Mouse (Mus musculus) hindbrain, embryonic 10.5 days (tissue): Measurements from ENCODE around the gene Slc25a35. TPM values are rescaled to one million over a fixed set of nuclear protein-coding genes. Genes with fewer than 3 reads are reported as not detected.
A peak's percentile ranks its signal among the peaks of the same experiment; 100 is the strongest.
"Not testable (repeated sequence)": the region's sequence is repeated elsewhere in the genome, so short reads cannot be mapped to it uniquely, and the experiment has no call there.

Source experiments
- DNase-seq: peaks from one replicate; pipeline ENCODE4 v3.0.0-alpha.2; 2017; ENCODE audit warnings: low spot score
- H3K27ac ChIP-seq: fragments of 300-500 bp; sonication (generic); 2 replicates; pipeline ENCODE4 v1.5.1; 2016; ENCODE audit warnings: mild to moderate bottlenecking, moderate library complexity
- H3K27me3 ChIP-seq: fragments of 300-500 bp; sonication (generic); 2 replicates; pipeline ENCODE4 v1.6.1; 2016; ENCODE audit warnings: mild to moderate bottlenecking; ENCODE audit not compliant: poor library complexity, insufficient read depth, severe bottlenecking
- H3K36me3 ChIP-seq: fragments of 300-500 bp; sonication (generic); 2 replicates; pipeline ENCODE4 v1.6.1; 2016; ENCODE audit warnings: mild to moderate bottlenecking, moderate library complexity
- H3K4me1 ChIP-seq: fragments of 300-500 bp; sonication (generic); replicated peaks from 2 replicates; pipeline ENCODE4 v1.6.1; 2016; ENCODE audit warnings: mild to moderate bottlenecking
- H3K4me3 ChIP-seq: fragments of 300-500 bp; sonication (generic); 2 replicates; pipeline ENCODE4 v1.5.1; 2016; ENCODE audit warnings: mild to moderate bottlenecking, moderate library complexity
- H3K9me3 ChIP-seq: fragments of 300-500 bp; sonication (generic); 2 replicates; pipeline ENCODE4 v1.6.1; 2016; ENCODE audit warnings: mild to moderate bottlenecking, moderate library complexity
- WGBS: fragments of 180-500 bp; shearing (Covaris S2); methylation state at CpG from one replicate; pipeline ENCODE4 v1.1.7; 2016; 5-methylcytosine and 5-hydroxymethylcytosine counted together
- polyA plus RNA-seq: library from polyadenylated mRNA; unstranded; fragments of >200 nt; fragmentation: Nextera tagmentation; extraction: Ambion mirVana; gene quantifications from 2 replicates; pipeline ENCODE4 v1.2.1, GENCODE M21; 2016

Gene Slc25a35
- polyA plus RNA-seq, 1 experiment from 2014 or later, result 2.0 TPM

DNA sequence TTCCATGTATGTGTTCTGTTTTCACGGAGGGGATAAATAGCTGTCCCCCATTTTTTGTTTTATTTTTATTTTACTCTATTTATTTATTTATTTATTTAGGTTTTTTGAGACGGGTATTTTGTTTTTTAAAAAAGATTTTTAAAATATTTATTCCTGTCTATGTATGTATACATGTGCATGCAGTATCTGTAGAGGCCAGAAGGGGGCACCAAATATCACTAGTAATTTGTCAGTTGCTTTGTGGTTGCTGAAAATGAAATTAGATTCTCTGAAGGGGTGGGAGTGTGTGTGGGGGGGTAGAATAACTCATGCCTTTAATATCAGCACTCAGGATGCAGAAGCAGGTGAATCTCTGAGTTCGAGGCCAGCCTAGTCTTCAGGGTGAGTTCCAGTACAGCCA lies 2.1 kb upstream of the Slc25a35 start:
- Histone ChIP-seq H3K27ac (no peak overlapping the region), H3K27me3 (peaks cover 18% of the 10 kb centered on the region), H3K4me1 (peaks cover 21% of the 10 kb centered on the region), H3K9me3 (no peaks in the 10 kb centered on the region), H3K4me3 (no peak overlapping the region), H3K36me3 (no peaks in the 10 kb centered on the region)
- WGBS, result 37% methylated on average over 3 of the region's 3 CpGs
- DNase-seq, result peak; percentile 51

DNA sequence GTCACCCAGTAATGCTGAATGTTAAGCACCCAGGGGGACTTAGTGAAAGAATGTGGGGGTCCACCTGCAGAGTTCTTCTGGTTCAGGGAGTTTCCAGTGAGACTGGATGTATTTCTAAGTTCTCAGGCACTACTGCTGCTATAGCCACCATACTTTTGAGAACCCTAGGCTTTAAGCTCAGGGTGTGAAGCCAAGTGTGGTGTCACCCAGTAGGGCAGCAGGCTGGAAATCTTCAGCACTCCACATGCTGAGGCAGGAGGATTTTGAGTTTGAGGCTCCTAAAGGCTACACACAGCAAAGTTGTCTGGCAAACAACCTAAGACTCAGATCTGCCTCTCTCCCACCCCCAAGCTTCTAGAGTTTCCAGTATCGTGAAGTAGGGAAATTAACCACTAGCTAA lies 1.4 kb upstream of the Slc25a35 start:
- H3K4me1 ChIP-seq, result peaks cover 21% of the 10 kb centered on the region
- 54% methylated on average over 1 of the region's 1 CpGs for WGBS
- no peaks in the 10 kb centered on the region for H3K9me3 ChIP-seq
- H3K4me3 ChIP-seq, result no peak overlapping the region
- H3K36me3 ChIP-seq, result no peaks in the 10 kb centered on the region
- no peak for DNase-seq
- peaks cover 18% of the 10 kb centered on the region for H3K27me3 ChIP-seq
- H3K27ac ChIP-seq, result no peak overlapping the region

DNA sequence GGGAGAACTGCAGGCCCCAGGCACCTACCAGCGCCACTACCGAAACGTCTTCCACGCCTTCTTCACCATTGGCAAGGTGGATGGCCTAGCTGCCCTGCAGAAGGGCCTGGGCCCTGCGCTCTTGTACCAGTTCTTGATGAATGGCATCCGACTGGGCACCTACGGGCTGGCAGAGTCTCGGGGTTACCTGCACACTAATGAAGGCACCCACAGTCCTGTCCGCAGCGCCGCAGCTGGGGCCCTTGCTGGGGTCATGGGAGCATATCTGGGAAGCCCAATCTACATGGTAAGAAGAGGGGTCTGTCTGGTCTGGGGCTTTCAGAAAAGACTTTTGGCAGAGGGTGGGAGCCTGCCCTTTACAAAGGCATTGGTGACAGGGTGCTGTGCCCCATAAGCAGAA lies 821 bp downstream of the Slc25a35 start:
- Histone ChIP-seq H3K27ac (no peak overlapping the region), H3K4me3 (peak overlapping the region; percentile 69; the same call in 1 of the 2 replicates), H3K36me3 (no peaks in the 10 kb centered on the region), H3K27me3 (peaks cover 18% of the 10 kb centered on the region), H3K4me1 (peaks cover 35% of the 10 kb centered on the region), H3K9me3 (no peaks in the 10 kb centered on the region)
- WGBS, result 84% methylated on average over 11 of the region's 11 CpGs
- no peak for DNase-seq

DNA sequence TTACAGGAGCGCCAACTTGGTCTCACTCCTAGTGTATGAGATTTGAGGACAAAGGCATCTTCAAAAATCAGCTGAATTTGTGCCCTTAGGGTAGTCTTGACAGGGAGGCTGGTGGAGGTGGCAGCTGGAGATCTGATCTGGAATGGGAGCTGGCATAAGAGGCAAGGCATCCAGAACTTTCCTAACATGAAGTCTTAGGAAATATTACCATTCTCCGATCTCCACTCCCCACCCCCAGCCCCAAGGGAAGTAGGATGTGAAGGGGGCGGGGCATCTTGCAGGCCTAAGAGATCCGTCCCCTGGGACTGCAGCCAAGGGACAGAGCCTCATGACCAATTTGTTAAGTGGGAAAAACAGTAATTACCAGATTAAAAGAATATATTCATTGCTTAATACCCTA lies 2.3 kb downstream of the Slc25a35 start:
- WGBS, result 72% methylated on average over 4 of the region's 4 CpGs
- peaks cover 40% of the 10 kb centered on the region for H3K4me1 ChIP-seq

DNA sequence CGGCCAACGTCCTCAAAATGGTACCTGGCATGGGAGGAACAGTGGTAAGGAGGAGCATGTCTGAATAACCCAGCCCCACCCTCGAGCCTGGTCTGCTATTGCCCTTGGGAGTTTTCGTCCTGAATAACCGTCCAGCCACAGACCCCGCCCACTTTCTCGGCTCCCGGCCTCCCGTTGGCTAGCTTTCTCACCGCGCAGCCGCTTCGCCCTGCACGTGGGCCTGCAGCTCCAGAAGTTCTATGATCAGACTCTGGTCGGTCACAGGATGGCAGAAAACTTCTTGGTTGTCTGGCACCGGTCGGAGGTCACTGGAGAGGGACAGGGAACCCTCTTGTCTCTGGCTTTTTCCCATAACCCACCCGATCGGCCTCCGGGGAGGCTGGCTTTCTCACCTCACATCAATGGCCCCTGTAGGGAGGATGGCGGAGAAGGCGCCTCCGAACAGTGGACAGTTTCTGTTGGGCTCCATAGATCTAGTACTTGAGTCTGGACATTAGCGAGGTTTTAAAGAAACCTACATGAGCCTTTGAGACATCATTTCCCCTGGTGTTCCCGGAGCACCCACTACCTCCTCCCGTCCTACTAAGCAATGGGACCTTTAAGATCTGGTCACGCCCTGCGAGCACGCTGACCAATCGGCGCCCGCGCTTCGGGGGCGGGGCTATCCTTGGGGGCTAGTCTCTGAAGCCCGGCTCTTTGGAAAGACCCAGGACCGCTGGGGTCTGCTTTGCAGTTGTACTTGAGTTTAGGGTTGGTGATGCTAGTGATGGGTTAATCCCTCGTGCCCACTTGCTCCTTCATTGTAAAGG lies 5.5 kb downstream of the Slc25a35 start:
- not testable (repeated sequence) for H3K36me3 ChIP-seq, H3K9me3 ChIP-seq
- peak; percentile 90 for DNase-seq
- peaks cover 23% of the 10 kb centered on the region for H3K4me1 ChIP-seq
- peak overlapping the region; percentile 83 for H3K27ac ChIP-seq
- peak overlapping the region; percentile 57 for H3K4me3 ChIP-seq
- under 1% methylated on average over 38 of the region's 38 CpGs for WGBS
- H3K27me3 ChIP-seq, result peaks cover 13% of the 10 kb centered on the region

More for the DNA sequence above, 2.3 kb downstream of the Slc25a35 start:
- Histone ChIP-seq H3K27ac (no peak overlapping the region), H3K9me3 (no peaks in the 10 kb centered on the region), H3K4me3 (no peak overlapping the region), H3K36me3 (no peaks in the 10 kb centered on the region), H3K27me3 (peaks cover 22% of the 10 kb centered on the region)
- no peak for DNase-seq

DNA sequence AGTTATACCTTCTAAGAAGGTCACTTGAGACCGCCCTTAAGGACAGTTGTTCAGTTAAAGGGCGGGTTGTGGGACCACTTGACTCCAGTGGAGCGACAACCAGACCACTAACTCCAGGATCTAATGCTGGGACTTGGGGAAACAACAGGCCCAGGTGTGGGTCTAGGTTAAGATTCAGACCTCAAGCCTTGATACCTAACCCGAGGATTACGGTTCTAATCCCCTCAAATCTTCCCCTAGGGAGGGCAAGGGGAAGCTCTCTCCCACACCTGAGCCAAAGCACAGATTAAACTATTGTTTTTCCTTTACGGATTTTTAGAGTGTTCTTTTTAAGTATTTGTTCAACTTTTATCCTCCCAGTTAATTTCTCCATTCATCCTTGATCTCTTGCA lies 6.1 kb downstream of the Slc25a35 start:
- H3K36me3 ChIP-seq, result no peaks in the 10 kb centered on the region
- 30% methylated on average over 6 of the region's 6 CpGs for WGBS
- H3K4me1 ChIP-seq, result peaks cover 20% of the 10 kb centered on the region
- no peak for DNase-seq
- H3K9me3 ChIP-seq, result no peaks in the 10 kb centered on the region
- H3K27me3 ChIP-seq, result peaks cover 7% of the 10 kb centered on the region; the same call in 1 of the 2 replicates
- 0 out of 2 replicates have a peak overlapping the region, but pooled peaks have one; percentile 83 for H3K27ac ChIP-seq
- H3K4me3 ChIP-seq, result peak overlapping the region; percentile 57

DNA sequence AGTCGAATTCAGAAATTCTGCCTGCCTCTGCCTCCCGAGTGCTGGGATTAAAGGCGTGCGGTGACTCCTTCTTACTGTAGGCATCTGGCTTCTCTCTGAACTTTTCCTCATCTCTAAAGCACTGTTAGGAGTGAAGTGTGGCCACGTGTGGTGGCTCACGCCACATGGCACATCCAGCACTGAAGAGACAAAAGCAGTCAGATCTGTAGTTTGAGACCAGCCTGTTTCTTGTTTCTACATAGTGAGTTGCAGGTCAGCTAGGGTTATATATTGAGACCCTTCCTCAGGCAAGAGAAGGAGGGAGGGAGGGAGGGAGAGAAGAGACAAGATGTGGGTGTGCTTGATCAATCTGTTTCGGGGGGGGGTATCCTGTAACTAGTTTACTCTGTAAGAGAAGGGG lies 7.2 kb downstream of the Slc25a35 start, which contains the start of gene Rangrf:
Gene Rangrf (minus strand): TSS at position 101 of the 400 bp plus-strand sequence.
- no peak for DNase-seq
- Histone ChIP-seq H3K36me3 (no peaks in the 10 kb centered on the region), H3K27ac (0 out of 2 replicates have a peak within 1 kb of the TSS, but pooled peaks have one; percentile 83), H3K4me1 (peaks cover 20% of the 10 kb centered on the region), H3K4me3 (peak within 1 kb of the TSS; percentile 57), H3K9me3 (no peaks in the 10 kb centered on the region), H3K27me3 (0 out of 2 replicates have a peak, but pooled peaks cover 4% of the 10 kb centered on the region)
- 81% methylated on average over 7 of the region's 7 CpGs for WGBS

DNA sequence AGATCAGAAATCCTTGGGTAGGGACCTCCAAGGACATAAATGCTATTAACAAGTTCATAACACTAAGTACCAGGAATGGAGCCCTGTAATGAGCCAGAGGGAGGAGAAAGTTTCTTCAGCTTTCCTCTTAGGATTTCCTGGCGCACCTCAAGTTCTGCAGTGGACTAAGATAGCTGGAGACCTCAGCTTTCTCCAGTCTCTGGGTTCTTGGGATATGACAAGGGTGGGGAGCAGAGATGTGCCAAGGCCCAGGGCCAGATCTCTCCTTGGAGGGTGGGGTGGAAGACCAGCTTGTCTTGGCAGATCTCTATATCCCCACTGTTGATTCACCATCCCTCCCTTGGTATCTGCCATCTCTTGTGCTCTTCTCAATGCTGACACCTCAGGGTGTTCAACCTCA lies 7.7 kb downstream of the Slc25a35 start:
- Histone ChIP-seq H3K27ac (no peak overlapping the region), H3K9me3 (no peaks in the 10 kb centered on the region), H3K27me3 (0 out of 2 replicates have a peak, but pooled peaks cover 4% of the 10 kb centered on the region), H3K4me3 (no peak overlapping the region), H3K36me3 (no peaks in the 10 kb centered on the region), H3K4me1 (peaks cover 20% of the 10 kb centered on the region)
- DNase-seq, result no peak
- 85% methylated on average over 1 of the region's 1 CpGs for WGBS

DNA sequence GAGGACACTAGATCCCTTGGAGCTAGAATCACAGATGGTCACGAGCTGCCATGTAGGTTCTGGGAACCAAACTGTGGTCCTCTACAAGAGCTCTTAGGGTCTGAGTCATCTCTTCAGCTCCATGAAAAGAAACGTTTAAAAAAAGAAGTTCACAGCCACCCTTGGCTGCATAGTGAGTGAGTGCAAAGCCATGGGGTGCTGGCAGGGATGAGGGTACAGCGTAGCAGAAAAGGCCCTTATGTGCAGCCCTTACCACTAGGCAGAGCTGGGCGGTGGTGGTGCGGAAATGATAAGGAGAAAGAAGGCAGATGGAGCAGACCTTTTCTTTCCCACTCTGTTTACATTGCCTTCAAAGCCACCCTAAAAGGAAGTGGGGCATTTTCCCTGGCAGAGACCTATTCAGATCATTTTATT lies 11.4 kb downstream of the Slc25a35 start:
- WGBS, result 62% methylated on average over 5 of the region's 5 CpGs
- Histone ChIP-seq H3K27me3 (0 out of 2 replicates have a peak, but pooled peaks cover 4% of the 10 kb centered on the region), H3K4me3 (no peak overlapping the region), H3K36me3 (no peaks in the 10 kb centered on the region), H3K27ac (no peak overlapping the region), H3K4me1 (0 out of 2 replicates have a peak, but pooled peaks cover under 1% of the 10 kb centered on the region), H3K9me3 (no peaks in the 10 kb centered on the region)
- DNase-seq, result no peak

DNA sequence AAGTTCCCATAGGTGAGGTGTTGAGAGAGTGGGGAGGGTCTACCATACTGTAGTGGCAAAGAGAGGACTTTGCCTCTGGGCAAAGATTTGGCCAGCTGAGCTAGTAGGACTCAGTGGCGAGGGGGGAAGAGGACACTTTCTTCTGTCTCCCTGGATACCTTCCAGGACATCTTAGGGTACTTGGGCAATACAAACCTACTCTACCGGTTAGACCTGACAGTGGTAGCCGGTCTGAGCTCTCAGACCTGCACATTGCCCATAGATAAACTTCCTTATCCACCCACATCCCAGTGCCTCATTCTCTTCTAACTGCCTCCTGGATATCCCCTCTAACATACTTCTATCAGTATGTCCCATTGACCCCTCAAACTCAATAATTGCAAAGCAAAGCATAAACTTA lies 13.0 kb downstream of the Slc25a35 start:
- WGBS, result 74% methylated on average over 3 of the region's 3 CpGs
- no peaks in the 10 kb centered on the region for H3K9me3 ChIP-seq
- H3K4me3 ChIP-seq, result no peak overlapping the region
- H3K4me1 ChIP-seq, result no peaks in the 10 kb centered on the region
- no peaks in the 10 kb centered on the region for H3K27me3 ChIP-seq
- no peak for DNase-seq
- peaks cover 8% of the 10 kb centered on the region; the same call in 1 of the 2 replicates for H3K36me3 ChIP-seq
- no peak overlapping the region for H3K27ac ChIP-seq

DNA sequence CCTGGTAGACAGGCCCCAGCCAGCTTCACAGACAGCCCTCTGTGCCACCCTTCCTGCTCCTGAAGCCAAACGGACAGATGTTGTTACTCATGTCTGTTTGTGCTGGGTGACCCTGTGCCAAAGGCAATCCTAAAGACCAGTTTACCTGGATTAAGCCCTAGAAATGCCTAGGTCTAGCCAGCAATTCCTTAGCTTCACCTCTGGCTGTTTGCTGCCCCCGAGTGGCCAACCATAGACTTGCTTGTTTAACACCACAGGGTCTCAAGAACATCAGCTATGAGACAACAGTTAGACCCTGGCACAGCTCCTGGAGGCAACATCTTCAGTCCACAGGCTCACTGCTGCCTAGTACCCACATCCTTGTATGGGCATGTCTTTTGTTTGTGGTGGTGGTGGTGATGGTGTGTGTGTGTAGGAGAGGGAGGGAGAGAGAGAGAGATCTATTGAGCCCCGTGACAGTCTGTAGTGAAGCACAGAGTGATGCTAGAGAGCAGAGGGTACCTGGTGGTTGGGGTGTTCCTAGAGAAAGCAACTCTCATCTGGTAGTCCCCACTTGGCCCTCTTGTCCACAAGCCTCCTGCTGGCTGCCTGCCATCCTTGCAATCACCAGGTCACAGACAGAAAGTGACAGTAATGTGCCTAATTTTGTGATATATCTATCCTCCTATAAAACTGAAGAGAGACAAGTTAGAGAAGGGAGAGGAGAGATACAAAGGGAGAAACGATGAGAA lies 14.9 kb downstream of the Slc25a35 start:
- no peak overlapping the region for H3K27ac ChIP-seq

DNA sequence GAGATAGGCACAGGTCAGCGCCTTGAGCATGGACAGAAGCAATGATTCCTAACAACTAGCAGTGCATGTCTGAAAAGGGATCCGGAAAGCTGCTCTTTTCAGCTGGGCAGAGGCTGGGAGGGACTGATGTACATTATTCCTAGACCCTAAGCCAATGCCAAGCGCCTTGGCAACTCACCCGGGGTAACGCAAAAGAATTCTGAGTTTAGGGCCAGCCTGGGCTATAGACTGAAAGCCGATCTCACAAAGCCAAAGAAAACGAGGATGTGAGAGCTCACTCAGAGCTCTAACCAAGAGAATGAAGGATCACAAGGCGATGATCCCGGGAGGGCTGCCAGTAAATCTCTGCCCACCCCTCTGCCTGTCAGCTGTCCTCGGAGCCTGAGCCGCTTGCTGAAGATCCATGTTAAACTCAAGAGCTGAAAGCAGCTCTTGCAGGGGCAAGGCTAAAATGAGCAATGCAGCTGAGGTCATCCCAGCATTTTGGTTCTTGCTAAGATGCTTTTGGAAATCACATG lies 19.5 kb downstream of the Slc25a35 start:
- no peaks in the 10 kb centered on the region for H3K27me3 ChIP-seq
- WGBS, result 92% methylated on average over 11 of the region's 11 CpGs
- H3K9me3 ChIP-seq, result no peaks in the 10 kb centered on the region
- H3K36me3 ChIP-seq, result peaks cover 70% of the 10 kb centered on the region
- H3K27ac ChIP-seq, result no peak overlapping the region
- no peaks in the 10 kb centered on the region for H3K4me1 ChIP-seq
- DNase-seq, result no peak
- H3K4me3 ChIP-seq, result no peak overlapping the region

More for the DNA sequence above, 14.9 kb downstream of the Slc25a35 start:
- peaks cover 25% of the 10 kb centered on the region for H3K36me3 ChIP-seq
- no peaks in the 10 kb centered on the region for H3K27me3 ChIP-seq
- no peak overlapping the region for H3K4me3 ChIP-seq
- peak; percentile 82 for DNase-seq
- no peaks in the 10 kb centered on the region for H3K9me3 ChIP-seq
- no peaks in the 10 kb centered on the region for H3K4me1 ChIP-seq
- WGBS, result 30% methylated on average over 4 of the region's 4 CpGs
